Mouse (Mus musculus) CD8-positive naive resting alpha-beta T cell, adult 2 months (primary cell): ENCODE results near the gene Mindy4b-ps.
"Not testable (repeated sequence)": the region's sequence is repeated elsewhere in the genome, so short reads cannot be mapped to it uniquely, and the experiment has no call there.

Source experiments
- DNase-seq, 2 experiments: peaks; one replicate each; pipeline ENCODE4 v3.0.0; 2022; ENCODE audit warnings: low read depth in 2 of 2, low spot score in 2 of 2

The Mindy4b-ps gene

DNA sequence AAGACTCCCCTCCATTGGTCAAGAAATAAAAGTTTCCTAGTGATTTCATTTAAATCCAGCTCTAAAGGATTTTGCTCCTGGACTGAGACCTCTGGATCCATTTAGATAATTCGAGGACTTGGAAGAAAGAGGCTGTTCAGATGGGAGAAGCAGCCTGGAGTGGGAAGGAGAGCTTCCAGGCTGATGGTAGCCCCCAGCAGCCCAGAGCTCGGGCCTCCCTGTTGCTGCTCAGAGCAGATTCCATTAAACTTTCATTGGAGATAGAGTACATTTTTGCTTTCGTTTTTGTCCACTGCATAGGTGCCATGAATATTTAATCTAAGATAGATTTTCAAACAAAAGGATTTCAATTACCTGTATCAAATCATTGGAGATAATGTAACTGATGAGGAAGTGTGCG, at the start of gene Mindy4b-ps:
Gene Mindy4b-ps (minus strand): TSS at position 101 of the 400 bp plus-strand sequence.
- DNase-seq: no peak

DNA sequence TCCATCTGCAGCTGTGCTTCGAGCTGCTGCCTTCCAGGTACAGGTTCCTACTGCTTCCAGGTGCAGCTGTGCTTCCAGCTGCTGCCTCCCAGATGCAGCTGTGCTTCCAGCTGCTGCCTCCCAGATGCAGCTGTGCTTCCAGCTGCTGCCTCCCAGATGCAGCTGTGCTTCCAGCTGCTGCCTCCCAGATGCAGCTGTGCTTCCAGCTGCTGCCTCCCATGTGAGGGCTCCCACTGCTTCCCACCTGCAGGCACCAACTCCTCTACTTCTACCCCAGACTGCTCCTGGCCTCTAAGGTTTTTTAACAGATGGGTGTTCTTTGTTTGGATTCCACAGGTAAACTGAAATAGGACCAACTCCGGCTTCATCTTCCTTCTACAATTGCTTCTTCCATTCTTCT, 49.8 kb upstream of the Mindy4b-ps start:
- not testable (repeated sequence) for DNase-seq

- no peak for DNase-seq
These were observed 43.6 kb upstream of the Mindy4b-ps start for GRCm38 (mm10) chr3:58865690-58866089.

DNA sequence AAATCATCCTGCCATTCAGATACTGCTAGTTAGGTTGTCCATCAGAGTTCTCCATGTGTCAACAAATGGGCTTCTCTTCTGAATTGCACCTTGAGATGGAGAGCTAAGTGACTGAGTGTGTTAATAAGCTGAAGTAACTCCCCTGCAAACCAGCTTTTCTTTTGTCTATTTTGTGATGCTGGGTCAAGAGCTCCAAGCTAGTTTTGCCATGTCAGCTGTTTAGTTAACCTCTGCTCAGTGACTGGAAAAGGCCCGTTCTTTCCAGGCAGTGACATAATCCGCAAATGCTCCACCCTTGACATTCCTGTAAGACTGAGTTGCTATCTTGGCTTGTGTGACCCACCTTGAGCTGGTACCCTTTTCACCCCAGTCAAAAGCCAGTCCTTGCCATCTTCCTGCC, 40.9 kb upstream of the Mindy4b-ps start:
- DNase-seq: no peak

- DNase-seq: no peak
These were observed 21.3 kb upstream of the Mindy4b-ps start for GRCm38 (mm10) chr3:58843415-58843814.

- DNase-seq: no peak
These were observed 11.5 kb upstream of the Mindy4b-ps start for GRCm38 (mm10) chr3:58833442-58834160.

- DNase-seq: no peak
These were observed 10.8 kb upstream of the Mindy4b-ps start for GRCm38 (mm10) chr3:58832888-58833287.

- DNase-seq: no peak
These were observed 9.5 kb upstream of the Mindy4b-ps start for GRCm38 (mm10) chr3:58831586-58831985.

DNA sequence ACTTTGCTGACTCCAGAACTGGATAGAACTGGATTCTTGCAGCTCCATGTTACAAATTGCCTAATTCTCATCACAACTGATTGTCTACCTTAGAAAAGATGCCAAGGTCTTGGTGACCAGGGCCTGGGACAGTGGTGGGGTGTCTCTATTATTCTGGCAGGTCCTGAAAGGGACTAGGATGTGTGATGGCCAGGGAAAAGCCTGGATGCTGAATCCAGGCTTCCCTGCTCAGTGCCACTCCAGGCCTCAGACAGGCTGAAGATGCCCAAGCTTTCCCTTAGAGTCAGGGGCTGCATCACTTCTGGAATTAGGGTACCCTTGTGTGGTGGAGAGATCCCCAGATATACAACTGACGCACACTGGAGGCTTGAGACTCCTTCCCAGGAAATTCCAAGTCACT, 7.8 kb upstream of the Mindy4b-ps start:
- no peak for DNase-seq

- no peak for DNase-seq
These were observed 6.4 kb upstream of the Mindy4b-ps start for GRCm38 (mm10) chr3:58828366-58829153.

DNA sequence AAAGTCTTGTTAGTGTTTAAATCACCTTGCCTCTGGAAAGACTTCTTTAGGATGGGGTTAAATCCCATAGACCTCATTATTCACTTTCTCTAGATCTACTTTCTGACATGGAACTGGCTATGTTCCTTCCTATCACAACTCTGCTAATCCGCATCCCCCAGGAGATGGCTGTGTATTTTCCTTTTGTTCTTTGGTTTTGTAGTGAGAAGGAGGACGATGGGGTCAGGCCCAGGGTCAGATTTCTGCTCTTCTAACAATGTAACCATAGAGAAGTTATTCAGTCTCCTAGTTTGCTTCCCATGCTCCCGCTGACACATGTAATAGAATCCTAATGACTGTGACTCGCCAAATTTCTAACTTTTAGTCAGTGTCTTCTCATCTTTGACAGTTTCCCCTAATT, 4.2 kb upstream of the Mindy4b-ps start:
- DNase-seq: no peak

- no peak for DNase-seq
These were observed 4.8 kb downstream of the Mindy4b-ps start for GRCm38 (mm10) chr3:58817337-58817736.

DNA sequence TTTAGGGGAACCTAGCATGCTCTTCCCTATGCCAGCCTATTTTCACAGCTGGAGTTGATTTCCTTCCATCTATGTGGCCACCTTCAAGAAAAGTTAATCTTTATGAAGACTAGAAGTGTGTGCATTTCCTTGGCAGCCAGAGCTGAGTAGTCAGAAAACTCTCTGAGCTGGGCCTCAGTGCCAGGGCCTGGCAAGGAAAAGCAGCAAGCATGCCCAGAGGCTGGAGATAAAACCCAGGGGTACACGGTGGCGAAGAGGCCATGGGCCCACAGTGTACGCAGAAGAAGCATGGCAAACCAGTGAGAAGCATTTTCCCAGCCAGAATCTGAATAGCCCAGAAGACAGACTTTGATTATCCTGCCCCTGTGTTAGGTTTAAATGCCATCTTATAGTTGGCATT, 7.9 kb downstream of the Mindy4b-ps start:
- DNase-seq: no peak

GRCm38 (mm10) chr3:58810353-58810752, 11.8 kb downstream of the Mindy4b-ps start:
- DNase-seq: no peak

GRCm38 (mm10) chr3:58809111-58809915, 12.8 kb downstream of the Mindy4b-ps start:
- DNase-seq: no peak

DNA sequence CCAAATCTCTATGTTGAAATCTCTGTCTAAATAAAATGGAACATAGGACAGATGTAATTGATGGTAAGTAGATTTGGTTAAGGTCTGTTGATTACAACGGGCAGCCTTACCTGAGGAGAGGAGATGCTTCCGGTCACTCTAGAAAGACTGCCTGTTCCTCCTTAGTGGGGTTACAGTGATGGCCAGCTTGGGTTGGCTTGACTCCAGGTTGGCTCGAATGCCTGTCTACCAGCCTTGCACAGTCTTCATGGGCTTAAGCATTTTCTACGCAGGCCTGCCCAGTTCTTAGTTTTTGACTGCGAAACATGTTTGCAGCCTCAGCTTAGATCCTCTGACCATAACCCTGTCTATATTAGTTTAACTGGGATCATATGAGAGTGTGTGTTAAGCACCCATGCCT, 13.5 kb downstream of the Mindy4b-ps start:
- no peak for DNase-seq

DNA sequence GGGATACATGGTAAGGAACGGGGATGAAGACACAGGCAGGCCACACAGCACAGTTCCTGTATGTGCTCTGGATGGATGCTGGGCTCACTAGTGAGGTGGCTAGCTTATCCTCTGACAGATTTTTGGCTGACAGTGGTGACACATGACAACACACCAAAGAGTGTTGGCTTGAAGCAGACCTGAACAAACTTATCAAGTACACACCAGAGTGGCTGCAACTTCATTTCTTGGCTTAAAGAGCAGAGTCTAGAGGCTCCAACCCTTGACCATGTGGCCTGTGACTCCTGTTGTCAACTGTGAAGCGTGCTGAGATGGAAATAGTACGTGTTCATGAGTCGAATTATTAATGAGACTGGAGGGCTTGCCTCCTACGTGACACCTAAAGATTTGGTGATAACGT, 17.4 kb downstream of the Mindy4b-ps start:
- no peak for DNase-seq

- no peak for DNase-seq
These were observed 23.4 kb downstream of the Mindy4b-ps start for GRCm38 (mm10) chr3:58798676-58799075.

- DNase-seq: no peak
These were observed 23.9 kb downstream of the Mindy4b-ps start for GRCm38 (mm10) chr3:58798245-58798644.

DNA sequence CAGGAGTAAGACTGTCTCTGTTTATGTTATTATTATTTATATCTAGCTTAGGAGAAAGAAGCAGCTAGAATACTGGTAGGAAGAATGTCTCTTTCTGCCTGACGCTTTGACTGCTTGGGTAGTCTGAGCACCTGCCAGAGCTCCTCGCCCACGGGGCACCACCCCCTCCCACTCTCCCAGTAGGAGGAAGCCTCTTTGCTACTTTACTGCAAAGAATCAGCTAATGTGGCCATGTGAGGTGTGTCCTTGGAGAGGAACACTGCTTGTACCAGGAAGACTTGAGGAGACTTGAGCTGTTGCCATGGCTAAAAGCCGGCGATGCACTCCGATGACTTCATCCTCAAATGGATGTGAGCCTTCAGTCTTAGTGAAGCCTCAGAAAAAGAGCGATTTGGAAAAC, 32.6 kb downstream of the Mindy4b-ps start:
- DNase-seq: no peak

DNA sequence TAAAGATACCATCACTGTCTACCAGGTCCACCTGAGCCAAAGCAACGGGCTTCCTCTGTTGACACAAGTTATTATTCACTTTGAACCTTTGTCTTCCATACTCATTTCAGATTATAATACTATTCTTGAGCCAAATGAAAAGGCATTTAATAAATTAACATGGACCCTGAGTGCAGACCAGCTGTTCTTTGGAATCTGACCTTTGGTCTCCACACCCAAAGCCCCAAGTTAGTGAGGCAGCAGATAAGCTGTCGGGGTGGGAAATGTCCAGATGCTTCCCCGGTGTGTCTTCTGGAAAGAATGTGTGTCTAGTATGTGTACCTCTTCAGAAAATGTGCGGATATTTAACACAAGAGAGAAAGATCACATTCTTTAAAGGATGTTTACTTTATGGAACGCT, 33.1 kb downstream of the Mindy4b-ps start:
- DNase-seq: no peak

DNA sequence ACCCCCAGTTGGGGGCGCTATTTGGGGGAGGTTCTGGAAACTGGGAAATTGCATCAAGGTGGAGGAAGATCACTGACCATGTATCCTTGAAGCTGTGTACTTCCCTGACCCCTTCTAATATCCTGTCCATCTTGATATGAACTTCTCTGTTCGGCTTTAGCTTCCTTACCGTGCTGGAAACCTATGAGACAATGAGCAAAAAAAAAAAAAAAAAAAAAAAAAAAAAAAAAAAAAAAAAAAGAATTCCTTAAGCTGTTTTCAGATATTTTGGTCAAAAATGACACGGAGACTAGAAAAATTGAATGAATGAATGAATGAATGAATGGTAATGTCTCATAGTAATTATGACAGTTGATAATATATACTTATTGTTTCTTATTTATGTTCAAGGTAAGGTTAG, 35.6 kb downstream of the Mindy4b-ps start:
- DNase-seq: no peak
